Mouse (Mus musculus) yolk sac, embryonic 10.5 days (tissue): ENCODE data around the gene Pstk.
"Not testable (repeated sequence)": the region's sequence is repeated elsewhere in the genome, so short reads cannot be mapped to it uniquely, and the experiment has no call there.

Experiments
- DNase-seq: peaks from one replicate; pipeline ENCODE4 v3.0.0-alpha.2; 2017; ENCODE audit warnings: low spot score

Gene Pstk

DNA sequence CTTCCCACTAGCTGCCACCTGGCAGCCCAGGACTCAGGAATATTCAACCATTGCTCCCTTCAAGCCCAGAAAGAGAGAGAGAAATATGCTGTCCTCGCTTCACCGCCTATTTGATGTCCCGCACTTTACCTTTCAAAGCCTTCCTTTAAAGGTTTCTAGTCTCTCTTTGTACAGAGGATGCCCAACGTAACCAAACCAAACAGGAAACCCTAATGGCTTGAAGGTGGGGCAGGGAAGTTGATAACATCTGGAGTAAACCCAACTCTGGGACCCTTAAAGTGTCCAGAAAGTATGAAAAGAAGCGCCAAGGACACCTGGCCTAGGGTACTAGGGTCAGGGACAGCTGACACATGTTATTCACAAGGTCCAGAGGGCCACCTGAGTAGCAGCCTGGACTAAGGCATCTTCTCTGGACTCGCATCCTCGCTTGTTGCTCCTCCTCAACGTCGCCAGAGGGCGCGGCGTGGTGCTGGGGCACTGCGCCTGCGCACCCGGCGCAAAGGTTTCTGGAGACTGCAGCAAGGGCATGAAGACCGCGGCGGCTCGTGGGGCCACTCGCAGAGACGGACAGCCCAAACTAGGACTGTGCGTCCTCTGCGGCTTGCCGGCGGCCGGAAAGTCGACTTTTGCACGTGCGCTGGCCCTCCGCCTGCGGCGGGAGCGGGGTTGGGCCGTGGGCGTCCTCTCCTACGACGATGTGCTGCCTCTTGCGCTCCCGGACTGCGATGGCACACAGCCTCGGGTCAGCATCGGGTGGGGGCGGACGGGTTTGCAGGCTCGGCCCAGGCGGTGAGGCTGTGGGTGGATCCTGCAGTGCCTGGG, at the start of gene Pstk:
TSS of gene Pstk (plus strand) at position 494 of the 822 bp plus-strand sequence.
- DNase-seq, result peak; percentile 90

DNA sequence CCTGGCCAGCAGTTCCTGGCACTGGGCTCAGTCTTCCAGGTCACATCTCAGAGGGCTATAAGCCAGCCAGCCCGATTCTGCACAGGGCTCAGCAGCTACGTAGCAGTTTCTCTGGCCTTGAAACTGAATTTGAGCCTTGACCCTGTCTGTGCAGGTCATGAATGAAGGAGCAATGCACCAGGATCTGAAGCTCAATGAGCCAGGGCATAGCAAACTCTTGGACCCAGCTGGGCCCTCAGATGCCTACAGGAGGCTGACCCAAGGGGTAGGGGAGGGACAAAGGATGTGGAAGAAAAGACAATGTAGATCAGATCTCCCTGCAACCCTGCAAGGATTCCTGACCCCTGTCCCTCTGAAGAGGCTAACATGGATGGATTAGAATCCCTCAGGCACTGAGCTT, 48.7 kb upstream of the Pstk start, which contains the start of gene Cuzd1:
TSS of gene Cuzd1 (minus strand) at position 101 of the 400 bp plus-strand sequence.
- DNase-seq, result no peak

DNA sequence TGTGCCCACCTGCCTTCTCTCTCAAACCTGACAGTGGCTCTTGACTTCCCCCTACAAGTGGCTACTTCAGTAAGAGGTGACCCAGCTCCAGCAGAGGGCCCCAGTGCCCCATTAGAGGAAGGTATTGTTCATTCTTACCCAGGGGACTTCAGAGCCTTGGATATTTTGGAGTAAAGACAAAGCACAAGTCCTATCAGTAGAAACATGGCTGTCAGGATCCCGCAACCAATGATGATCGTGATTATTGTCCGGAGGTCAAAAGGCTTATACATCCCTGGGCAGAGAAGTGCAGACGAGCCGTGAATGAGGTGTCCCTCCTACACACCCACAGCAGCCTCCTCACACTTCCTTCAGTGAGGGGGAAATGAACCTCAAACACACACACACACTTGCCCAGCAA, 43.9 kb upstream of the Pstk start:
- DNase-seq, result no peak

DNA sequence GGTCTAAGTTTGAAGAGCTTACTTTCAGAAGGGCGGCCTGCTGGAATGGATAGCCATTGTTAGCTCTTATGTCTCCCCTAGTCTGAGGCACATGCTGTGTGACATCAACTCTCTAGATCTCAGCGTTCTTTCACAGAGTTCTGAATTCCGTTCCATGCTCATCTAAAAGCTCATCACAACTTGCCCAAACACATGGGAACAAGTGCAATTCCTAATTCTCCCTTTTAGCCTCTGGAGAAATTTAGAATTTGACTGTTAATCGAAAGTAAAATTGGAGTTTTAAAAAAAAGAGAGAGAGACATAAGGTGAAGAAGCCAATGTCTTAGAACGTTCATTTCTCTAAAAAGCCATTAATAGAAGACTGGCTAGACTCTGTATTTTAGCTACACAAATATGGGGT, 41.5 kb upstream of the Pstk start, which contains the start of gene Fam24b:
TSS of gene Fam24b (minus strand) at position 101 of the 400 bp plus-strand sequence.
- DNase-seq, result no peak

DNA sequence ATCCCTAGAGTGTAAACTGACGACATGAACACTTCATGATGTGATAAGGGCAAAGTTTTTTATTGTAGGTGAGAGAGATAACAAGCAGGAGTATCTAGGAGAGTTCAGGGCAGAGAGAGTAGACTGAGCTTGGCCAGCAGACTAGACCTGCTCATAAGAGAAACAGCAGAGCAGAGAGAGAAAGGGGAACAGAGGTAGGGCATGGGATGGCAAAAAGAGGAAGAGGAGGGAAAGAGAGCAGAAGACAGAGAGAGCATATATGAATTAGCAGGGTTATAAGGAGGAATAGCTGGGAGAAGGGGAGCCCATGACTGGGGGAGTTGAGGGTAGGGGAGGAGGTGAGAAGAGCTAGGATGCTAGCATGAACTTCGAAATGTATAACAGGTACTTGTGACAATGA, 39.3 kb upstream of the Pstk start:
- DNase-seq, result no peak

DNA sequence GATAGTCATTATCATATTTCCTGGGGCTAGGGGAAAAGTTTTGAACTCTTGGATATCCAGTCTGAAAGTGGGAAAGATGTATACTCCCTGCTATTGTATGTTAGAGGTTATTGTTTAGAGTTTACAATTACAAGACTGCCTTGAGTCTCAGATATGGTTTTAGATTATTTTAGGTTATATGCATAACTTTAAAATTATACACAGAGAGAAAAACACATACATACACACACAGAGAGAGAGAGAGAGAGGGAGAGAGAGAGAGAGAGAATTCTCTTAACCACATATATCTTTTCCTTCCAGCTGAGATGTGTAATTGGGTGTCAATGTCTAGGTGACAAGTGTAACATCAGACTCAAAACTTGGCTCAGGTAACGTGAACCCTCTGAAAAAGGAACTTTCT, 37.4 kb upstream of the Pstk start, which contains the start of gene Fam24a:
TSS of gene Fam24a (plus strand) at position 301 of the 400 bp plus-strand sequence.
- no peak for DNase-seq

DNA sequence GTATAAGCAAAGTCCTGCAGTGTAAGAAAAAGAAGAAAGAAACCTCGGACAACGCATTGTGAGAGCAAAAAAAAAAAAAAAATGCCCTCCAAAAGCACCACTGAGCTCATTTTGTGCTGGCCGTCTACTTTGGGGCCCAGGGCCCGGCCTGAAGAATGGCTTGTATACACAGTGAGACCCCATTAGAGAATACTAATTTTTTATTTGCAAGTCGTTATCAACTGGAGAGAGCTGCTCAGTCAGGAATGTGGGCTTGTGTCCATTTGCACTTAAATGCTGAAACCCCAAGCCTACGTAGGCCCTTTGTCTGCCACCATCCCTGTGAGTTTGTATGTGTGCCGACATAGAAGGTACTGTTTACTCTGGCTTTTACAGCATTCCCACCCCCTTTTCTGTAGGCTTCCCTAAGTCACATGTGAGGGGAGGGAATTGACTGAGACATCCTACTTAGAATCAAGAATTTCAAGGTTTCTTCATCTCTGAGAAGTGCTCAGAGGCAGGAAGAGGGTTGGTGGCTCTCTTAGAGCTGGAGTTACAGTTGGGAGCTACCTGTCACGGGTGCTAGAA, 33.4 kb upstream of the Pstk start:
- DNase-seq, result no peak

DNA sequence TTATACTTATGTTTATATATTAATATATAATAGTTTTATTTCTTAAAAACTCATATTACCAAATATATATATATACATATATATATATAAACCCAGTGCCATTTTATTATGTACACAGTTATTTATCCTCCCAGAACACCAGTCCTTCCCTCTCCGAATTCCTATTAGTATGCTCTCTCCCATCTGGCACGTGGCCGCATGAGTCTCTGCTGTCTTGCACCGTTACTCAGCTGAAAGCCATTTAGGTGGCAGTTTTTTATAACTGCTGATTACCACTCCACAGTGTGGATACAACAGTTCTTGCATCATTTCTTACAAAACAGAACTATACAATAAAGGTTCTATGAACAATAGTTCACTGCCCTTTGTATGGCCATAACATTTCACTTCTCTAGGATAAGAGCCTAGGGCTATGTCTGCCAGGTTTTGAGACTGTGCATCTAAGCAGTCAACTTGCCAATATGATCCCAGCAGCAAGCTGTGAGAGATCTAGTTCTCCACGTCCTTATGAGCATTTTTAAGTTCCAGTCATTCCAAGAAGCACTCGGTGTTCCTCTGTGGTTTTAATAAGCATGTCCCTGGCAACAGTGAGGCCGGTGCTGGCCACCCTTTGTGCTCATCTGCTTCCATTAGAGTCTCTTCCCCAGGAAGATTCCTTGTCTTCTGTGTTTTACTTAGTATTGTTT, 24.9 kb upstream of the Pstk start:
- no peak for DNase-seq

DNA sequence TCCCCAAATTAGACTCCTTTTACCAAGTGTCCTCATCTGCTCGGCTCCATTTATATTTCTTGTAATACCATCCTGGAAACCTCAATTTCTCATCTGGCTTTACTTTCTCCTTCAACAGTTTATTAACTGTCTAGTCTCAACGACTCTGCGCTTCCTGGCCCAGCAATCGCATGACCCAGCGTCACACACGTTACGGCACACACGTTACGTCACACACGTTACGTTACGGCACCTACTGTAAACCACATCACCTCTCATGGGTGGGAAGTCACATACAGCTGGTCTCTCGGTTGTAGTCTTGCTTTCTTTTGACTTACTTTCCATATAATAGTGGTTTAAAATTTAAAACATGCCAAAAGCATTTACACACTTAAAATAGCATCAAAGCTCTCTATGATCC, 14.8 kb upstream of the Pstk start:
- DNase-seq, result no peak

DNA sequence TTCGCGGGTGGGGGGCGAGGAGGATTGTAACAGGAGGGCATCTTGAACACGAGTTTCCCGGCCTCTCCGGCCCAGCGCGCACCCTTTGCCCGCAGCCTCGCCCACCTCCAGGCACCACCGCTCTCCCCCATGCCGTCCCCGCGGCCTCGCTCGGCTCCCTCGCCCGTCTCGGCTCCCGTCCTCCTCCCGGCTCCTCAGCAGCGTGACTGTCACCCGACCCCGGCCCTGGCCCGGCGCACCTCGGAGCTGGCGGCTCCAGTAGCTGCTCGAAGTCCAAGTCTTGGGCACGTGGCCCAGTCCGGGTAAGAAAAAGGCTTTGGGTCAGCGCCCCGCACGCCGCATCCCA, 8.7 kb upstream of the Pstk start:
- DNase-seq, result no peak

DNA sequence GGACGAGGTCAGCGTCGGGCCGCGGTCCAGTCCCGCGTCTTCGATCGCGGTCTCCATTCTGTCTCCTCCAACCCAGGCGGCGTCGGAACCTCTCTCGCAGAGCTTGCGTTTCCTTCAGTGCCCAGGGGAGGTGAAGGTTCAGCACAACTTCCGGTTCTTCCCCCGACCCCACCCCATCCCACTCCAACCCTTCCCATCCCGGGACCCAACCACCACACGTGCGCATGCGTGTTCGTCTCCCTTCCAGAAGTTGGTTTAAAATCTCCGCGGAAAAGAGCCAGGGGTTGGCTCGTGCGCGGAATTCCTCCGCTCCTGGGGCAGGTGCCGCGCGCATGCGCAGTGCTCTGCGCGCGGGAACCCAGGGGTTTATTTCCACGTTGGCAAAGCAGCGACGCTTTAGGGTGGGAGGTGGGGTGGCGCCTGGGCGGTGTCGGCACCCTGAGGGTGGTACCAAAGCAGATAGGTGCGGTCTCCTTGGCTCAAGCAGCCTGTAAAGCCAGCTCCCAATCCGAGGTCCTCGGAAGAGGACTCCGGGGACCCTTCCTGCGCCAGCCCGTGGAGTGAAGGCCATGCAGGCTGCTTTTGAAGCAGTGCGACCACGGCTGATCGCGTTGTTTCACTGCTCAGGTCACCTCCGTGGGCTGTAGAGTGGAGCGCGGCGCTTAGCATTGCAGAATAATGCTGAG, 8.2 kb upstream of the Pstk start, which contains the start of gene 2310057M21Rik:
TSS of gene 2310057M21Rik (minus strand) at position 145 of the 686 bp plus-strand sequence.
- peak; percentile 98 for DNase-seq

DNA sequence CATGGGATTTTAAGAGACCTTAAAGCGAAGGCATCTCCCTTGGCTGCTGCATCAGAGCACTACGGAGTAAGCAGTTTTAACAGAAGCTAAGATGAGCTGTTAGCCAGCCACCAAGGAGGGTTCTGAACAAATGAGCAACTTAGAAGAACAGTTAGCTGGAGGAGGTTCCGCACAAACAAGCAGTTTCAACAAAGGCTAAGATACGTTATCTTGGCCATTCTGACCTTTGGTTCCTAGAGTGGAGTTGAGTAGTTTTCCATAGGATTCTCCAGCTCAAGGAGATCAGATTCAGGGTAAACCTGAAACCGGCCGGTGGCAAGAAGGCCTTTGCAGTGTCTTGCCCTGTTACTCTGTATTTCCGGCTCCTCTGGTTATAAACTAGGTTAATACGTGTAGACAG, 6.8 kb upstream of the Pstk start:
- peak; percentile 66 for DNase-seq

DNA sequence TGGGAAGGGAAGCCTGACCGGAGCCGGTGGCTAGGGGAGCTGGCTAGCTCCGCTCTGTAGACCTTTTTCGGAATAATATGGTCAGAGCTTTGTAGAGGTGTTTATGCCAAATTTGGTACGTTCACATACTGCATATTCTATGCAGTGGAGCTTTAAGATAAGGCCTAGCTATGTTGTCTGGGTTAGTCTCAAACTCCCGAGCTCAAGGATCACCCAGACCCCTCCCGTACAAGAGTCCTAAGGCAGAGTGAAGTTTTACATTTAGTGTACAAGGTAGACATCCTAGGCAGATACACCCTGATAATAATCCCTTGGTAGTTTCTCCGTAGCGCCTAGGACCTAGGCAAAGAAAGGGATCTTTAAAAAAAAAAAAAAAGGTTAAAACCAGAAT, 524 bp downstream of the Pstk start:
- no peak for DNase-seq

DNA sequence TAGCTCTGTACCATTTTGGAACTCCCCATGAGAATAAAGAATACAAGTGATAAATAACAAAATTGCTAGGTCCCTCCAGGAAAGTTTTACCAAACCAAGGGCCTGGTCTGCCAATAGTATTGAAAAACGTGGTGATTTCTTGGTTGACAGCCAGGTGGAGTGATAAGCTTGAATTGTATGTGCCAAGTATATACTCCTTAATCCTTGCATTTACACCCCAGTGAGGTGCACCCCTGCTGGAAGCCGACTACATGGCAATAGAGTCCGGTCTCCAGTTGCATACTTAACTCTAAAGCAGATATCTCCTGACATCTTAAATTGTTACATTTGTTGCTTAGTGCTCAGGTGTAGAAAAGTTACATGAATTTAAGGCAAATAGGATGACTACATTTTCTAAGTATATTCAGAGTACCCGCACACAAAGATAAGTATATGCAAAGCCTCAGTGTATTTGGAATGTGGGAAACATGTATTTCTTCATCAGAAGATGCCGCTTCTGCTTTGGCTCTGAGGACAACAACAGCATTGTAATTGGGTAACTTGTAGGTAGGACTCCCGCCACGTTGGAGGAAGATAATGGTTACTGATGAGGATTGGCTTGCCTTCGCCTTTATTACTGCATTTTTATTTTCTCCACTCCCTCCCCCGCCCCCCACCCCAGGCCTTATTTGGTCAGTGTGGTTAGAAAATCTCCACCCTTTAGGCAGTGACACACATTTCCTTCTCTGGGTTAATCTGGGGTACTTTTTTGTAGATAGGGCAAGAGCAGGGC, 1.1 kb downstream of the Pstk start:
- DNase-seq, result no peak

DNA sequence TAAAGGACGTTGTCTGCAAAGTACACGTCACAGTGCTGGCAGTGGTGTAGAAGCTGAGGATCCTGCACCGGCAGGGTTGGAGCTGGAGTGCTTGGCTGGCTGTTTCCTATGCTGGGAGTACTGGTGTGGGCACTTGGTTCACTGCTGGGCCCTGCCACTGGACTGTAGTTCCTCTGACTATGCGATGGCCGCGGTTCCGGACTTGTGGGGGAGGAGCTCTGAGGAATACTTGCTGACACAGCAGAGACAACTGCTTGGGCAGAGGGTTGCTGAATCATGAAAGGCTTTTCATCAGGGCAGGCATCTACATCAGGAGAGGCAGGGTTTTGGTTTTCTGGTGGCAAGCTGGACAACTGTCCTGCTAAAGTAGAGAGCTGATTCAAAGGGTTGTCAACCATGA, 20.8 kb downstream of the Pstk start:
- not testable (repeated sequence) for DNase-seq

DNA sequence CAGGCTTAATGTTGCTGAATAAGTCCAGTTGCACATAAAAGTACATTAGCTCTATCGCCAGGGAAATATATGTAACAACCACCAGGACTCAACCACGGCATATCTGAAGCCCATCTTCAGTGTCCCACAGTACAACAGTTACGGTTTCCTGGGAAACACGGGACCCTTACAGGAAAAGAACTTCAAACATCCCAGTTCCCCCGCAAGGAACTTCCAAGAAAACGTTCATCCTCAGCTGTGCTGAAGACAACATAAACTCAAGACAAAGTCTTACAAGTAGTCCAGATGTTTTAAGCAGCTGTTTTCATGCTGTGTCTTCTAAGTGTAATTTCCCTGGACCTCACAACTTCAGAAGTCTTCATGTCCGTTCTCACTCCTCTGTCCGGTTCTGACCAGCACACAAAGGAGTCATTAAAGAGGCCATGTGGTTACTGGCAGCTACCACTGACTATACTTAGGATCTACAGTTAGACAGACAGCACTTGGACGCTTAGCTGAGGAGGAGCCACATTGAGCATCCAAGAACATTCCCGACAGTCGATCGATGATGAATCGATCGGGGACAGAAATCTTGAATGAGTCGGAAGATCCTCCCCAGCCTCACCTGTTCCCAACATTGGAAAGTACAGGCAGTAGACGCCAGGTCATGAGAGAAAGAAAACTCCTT, 38.5 kb downstream of the Pstk start:
- DNase-seq, result peak; percentile 26

DNA sequence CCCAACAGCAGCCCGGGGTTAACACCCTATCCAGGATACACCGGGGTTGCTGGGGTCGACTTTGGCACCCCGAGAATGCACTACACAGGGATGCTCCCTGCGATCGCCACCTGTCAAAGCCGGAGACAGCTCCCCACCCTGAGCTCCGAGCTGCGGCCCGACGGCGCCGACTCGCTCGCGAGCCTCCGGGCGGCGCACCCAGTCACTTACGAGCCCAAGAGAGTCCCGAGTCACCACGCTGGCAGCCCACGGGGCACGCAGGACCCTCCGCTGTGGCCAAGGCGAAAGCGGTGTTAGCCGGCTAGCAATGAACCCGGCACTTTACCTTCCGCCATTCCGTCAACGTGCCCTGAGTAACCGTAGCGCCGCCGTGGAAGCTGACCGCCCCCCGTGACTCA, 39.0 kb downstream of the Pstk start:
- DNase-seq, result no peak

DNA sequence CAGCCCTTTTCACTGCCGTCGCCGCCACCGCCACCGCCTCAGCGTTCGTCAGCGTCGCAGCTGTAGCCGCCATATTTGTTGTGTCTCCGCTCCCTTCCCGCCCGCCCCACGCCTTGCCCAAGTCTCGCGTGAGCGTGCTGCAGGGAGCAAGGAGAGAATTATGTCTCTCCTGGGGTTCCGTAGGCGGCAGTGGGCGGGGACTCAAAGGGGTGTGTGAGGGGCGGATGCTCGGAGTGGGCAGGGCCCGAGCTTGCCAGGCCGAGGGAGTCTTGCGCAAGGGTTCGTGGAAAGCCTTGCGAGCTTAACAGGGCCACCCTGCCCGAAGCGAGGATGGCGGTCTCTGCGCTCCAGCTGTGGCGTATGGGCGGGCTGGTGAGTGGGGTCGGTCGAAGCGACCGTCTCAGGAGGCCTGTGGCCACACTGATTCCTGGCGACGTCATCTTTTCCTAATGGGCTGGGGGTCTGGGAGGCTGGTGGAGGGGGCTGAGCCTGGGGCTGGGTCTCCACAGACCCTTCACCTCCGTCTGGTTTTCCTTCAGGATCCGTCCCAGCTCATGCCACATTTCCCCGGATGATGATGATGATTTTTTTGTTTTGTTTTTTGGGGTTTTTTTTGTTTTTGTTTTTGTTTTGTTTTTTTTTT, 39.6 kb downstream of the Pstk start, which contains the start of the genes Ikzf5 and Acadsb:
TSS of gene Ikzf5 (minus strand) at position 106 of the 643 bp plus-strand sequence.
TSS of gene Acadsb (plus strand) at position 186 of the 643 bp plus-strand sequence.
- peak; percentile 99 for DNase-seq

DNA sequence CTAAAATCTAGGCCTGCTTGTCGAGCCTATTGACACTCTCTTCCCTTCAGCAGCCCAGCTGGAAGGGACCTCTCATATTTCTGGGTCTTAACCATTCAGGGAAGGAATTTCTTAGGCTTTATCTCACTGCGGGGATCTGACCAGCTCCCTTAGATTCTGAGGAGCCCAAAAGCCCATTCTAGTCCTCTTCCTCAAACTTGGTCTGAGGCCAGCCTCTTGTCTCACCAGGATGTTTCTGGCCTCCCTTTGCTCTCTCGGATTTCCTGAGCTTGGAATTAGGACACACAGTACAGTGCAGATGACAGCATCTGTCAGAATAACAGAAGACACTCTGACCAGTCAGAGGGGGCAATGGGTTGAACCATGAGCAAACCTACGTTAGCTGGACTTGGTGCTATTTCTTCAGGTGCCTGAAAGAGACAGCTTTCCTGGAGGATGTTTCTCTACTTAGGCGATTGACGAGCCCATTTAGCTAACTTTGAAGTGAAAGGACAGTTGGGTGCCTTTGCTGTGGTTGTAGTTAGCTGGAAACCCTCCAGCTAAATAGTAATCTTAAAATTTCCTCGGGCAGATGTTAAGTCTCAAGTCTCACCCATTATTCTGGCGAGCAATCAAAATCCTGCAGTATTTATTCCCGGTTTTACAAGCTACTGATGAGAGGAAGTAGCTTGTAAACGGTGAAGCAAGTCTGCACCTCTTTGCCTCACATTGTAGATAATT, 40.4 kb downstream of the Pstk start:
- DNase-seq, result no peak

DNA sequence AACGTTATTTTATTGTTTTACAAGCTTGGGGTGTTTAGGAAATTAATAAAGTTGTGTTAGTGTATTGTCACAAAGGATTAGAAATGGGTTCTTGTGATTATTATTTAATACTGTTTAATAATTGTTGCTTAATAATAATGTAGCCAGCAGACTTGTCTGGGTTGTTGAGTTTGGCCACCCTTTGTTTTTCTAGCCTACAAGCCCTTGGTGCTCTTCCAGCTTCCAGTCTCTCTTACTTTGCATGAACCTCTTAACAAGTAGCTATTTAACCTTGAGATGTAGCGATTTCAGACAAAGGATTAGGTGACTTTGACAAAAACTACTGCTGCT, 41.0 kb downstream of the Pstk start:
- DNase-seq, result no peak
